Mouse (Mus musculus) thymus, adult 2 months (tissue): ENCODE measurements around the gene Arid5a. TPM values are rescaled to one million over a fixed set of nuclear protein-coding genes. Genes with fewer than 3 reads are reported as not detected.

Source experiments
- DNase-seq: peaks from one replicate; pipeline ENCODE4 v3.0.0; 2021
- H3K27ac ChIP-seq: fragments of 200-500 bp; 2 replicates; pipeline ENCODE4 v1.5.1; 2012; ENCODE audit warnings: low read length, control low read depth; ENCODE audit not compliant: control insufficient read depth, insufficient read depth
- H3K27me3 ChIP-seq: fragments of 200-500 bp; 2 replicates; pipeline ENCODE4 v1.6.1; 2012; ENCODE audit warnings: mild to moderate bottlenecking, low read length, moderate library complexity, mixed read lengths; ENCODE audit not compliant: control insufficient read depth, insufficient read depth
- H3K36me3 ChIP-seq: fragments of 200-500 bp; 2 replicates; pipeline ENCODE4 v1.6.1; 2012; ENCODE audit warnings: mild to moderate bottlenecking, low read length, moderate library complexity; ENCODE audit not compliant: control insufficient read depth, insufficient read depth
- H3K4me1 ChIP-seq: fragments of 200-500 bp; replicated peaks from 2 replicates; pipeline ENCODE4 v1.6.1; 2012; ENCODE audit warnings: low read length; ENCODE audit not compliant: control insufficient read depth, insufficient read depth
- H3K4me3 ChIP-seq: fragments of 200-500 bp; 2 replicates; pipeline ENCODE4 v1.5.1; 2012; ENCODE audit warnings: mild to moderate bottlenecking, low read length, control low read depth, moderate library complexity; ENCODE audit not compliant: control insufficient read depth, insufficient read depth
- CTCF ChIP-seq: fragments of 200-500 bp; IDR thresholded peaks from 2 replicates; pipeline ENCODE4 v1.5.1; 2012; ENCODE audit warnings: mild to moderate bottlenecking, control low read depth, low read length, moderate library complexity, borderline replicate concordance; ENCODE audit not compliant: control insufficient read depth, poor library complexity, insufficient read depth; ENCODE audit errors: extremely low read depth
- POLR2A ChIP-seq: fragments of 200-500 bp; IDR thresholded peaks from 2 replicates; pipeline ENCODE4 v1.6.1; 2012; ENCODE audit warnings: mild to moderate bottlenecking, low read length, control low read depth, moderate library complexity; ENCODE audit not compliant: control insufficient read depth, poor library complexity, insufficient read depth; ENCODE audit errors: extremely low read depth
- WGBS: fragments of 180-500 bp; shearing (Covaris S2); methylation state at CpG from one replicate; pipeline ENCODE4 v1.1.7; 2018; 5-methylcytosine and 5-hydroxymethylcytosine counted together
- polyA plus RNA-seq: library from polyadenylated mRNA; depleted of rRNA; stranded (reverse); fragments of >200 nt; gene quantifications from 2 replicates; pipeline ENCODE4 v1.2.3, GENCODE M21; 2012

Gene Arid5a
- polyA plus RNA-seq, 1 experiment: 57.2 TPM

- DNase-seq: no peak
- Histone ChIP-seq H3K36me3 (no peaks in the 10 kb centered on the region), H3K4me1 (peaks cover 28% of the 10 kb centered on the region), H3K27ac (no peak overlapping the region), H3K27me3 (no peaks in the 10 kb centered on the region), H3K4me3 (no peak overlapping the region)
- TF ChIP-seq CTCF: no peak
- no peak for TF ChIP-seq POLR2A
- 35% methylated on average over 7 of the region's 7 CpGs for WGBS
Observed at GRCm38 (mm10) chr1:36307121-36307494, 425 bp upstream of the Arid5a start.

GRCm38 (mm10) chr1:36308451-36308901 lies 943 bp downstream of the Arid5a start:
- DNase-seq: peak; percentile 41
- peak overlapping the region; percentile 59 for H3K4me3 ChIP-seq
- 2% methylated on average over 12 of the region's 12 CpGs for WGBS
- peak overlapping the region; percentile 67 for H3K27ac ChIP-seq
- H3K36me3 ChIP-seq: no peaks in the 10 kb centered on the region
- no peaks in the 10 kb centered on the region for H3K27me3 ChIP-seq
- H3K4me1 ChIP-seq: peaks cover 22% of the 10 kb centered on the region
- TF ChIP-seq CTCF (no peak), POLR2A (no peak)

GRCm38 (mm10) chr1:36308966-36309475 lies 1.5 kb downstream of the Arid5a start:
- no peaks in the 10 kb centered on the region for H3K36me3 ChIP-seq
- TF ChIP-seq CTCF (no peak), POLR2A (no peak)
- H3K4me3 ChIP-seq: peak overlapping the region; percentile 33
- H3K27me3 ChIP-seq: no peaks in the 10 kb centered on the region
- no peak for DNase-seq
- H3K4me1 ChIP-seq: peaks cover 22% of the 10 kb centered on the region
- H3K27ac ChIP-seq: peak overlapping the region; percentile 24; the same call in 1 of the 2 replicates
- WGBS: 13% methylated on average over 9 of the region's 9 CpGs

GRCm38 (mm10) chr1:36309498-36309901 lies 2.0 kb downstream of the Arid5a start:
- Histone ChIP-seq H3K27ac (peak overlapping the region; percentile 24; the same call in 1 of the 2 replicates), H3K4me3 (peak overlapping the region; percentile 33), H3K36me3 (no peaks in the 10 kb centered on the region), H3K27me3 (no peaks in the 10 kb centered on the region), H3K4me1 (peaks cover 20% of the 10 kb centered on the region)
- no peak for TF ChIP-seq POLR2A
- TF ChIP-seq CTCF: no peak
- peak; percentile 33 for DNase-seq
- WGBS: 0% methylated on average over 3 of the region's 3 CpGs

- TF ChIP-seq CTCF (no peak), POLR2A (no peak)
- Histone ChIP-seq H3K4me1 (peaks cover 1% of the 10 kb centered on the region; the same call in 1 of the 2 replicates), H3K36me3 (peaks cover 17% of the 10 kb centered on the region; the same call in 1 of the 2 replicates), H3K27ac (no peak overlapping the region), H3K4me3 (no peak overlapping the region), H3K27me3 (no peaks in the 10 kb centered on the region)
- 91% methylated on average over 11 of the region's 11 CpGs for WGBS
- DNase-seq: no peak
Observed at GRCm38 (mm10) chr1:36314959-36315775, 7.6 kb downstream of the Arid5a start.

- WGBS: 90% methylated on average over 2 of the region's 2 CpGs
- no peaks in the 10 kb centered on the region for H3K4me1 ChIP-seq
- H3K36me3 ChIP-seq: peaks cover 18% of the 10 kb centered on the region; the same call in 1 of the 2 replicates
- H3K27me3 ChIP-seq: no peaks in the 10 kb centered on the region
- TF ChIP-seq POLR2A: no peak
- TF ChIP-seq CTCF: no peak
- no peak overlapping the region for H3K4me3 ChIP-seq
- H3K27ac ChIP-seq: no peak overlapping the region
- no peak for DNase-seq
Observed at GRCm38 (mm10) chr1:36315776-36316100, 8.2 kb downstream of the Arid5a start.
